Mouse (Mus musculus) adipocyte (in vitro differentiated cells): ENCODE measurements at regions not wholly inside any gene's neighbourhood (a gene's known extent, or its start where the extent isn't known, plus 50 kb on each side); places are given as distances from the start of the nearest gene placed in this dataset.

Source experiments
- DNase-seq: peaks from one replicate; pipeline ENCODE4 v3.0.0-alpha.2; 2016; ENCODE audit warnings: low spot score

DNA sequence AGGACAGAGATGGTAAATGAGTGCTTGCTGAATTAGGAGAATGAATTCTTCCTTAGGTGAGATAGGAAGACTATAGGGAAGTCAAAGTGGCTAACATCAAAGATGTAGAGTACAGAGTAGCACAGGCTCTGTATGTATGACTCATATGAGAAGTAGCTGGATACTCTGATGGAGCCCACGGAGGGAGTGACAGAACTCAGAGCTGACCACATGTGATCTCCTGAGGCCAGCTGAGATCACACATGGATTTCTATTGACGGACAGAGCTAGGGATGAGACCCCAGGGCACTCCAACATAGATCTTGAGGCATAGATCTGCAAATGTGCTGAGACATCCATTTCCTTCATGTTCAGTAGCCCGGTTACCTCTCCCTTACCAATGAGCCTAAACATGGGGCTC lies 66.0 kb downstream of the Cops8 start:
- DNase-seq: no peak

DNA sequence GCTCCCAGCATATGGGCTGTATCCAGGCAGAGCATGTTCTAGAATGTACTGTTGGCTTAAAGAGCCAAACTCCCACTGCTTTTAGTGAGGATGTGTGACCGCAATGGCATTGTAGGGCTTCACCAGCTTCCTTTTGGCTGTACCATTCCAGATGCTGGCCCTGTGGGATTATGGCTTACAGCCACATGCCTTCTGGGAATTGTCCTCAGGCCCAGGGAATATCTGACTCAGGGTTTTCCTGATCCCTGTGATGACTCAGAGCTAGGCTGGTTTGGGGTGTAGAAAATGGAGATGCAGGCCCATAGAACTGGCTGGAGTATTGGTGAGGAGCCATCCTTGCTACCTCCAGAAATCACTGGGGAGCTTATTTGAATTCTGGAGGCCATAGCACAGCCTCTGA lies 66.5 kb downstream of the Cops8 start:
- DNase-seq: no peak

DNA sequence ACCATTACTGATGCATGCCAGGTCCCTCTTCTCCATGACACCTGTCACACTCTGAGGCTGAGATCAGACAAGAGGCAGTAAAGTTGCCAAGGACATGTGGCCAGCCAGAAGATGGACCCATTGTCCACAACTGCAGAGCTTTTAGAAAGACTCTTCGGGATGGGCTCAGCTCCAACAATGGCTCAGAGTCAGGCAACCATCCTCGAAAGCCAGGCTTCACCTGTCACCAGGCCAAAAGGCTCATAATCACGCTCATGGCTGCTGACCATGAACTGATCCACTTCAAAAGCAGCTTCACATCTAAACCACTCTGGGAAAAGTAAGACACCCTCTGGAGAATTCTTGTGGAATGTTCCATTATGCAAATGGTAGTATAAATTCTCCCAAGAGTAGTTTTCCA lies 67.6 kb downstream of the Cops8 start:
- no peak for DNase-seq

DNA sequence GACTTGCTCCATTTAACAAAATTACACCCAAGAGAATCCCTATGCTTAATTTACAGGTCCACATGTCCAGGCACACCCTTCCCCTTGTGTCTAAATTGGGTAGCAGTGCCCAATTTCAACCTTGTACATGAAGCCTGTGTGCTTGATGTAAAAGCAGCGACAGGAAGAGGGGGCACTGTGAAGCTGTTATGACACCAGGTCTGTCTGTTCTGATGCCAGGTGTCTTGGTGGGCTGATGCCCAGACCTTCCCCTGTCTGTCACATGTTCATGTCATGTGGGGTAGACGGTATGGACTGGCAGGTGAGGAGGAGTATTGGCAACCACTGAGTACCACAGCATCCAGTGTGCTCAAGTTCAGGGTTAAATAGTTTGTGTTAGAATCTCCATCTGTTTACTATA lies 71.0 kb downstream of the Cops8 start:
- no peak for DNase-seq

DNA sequence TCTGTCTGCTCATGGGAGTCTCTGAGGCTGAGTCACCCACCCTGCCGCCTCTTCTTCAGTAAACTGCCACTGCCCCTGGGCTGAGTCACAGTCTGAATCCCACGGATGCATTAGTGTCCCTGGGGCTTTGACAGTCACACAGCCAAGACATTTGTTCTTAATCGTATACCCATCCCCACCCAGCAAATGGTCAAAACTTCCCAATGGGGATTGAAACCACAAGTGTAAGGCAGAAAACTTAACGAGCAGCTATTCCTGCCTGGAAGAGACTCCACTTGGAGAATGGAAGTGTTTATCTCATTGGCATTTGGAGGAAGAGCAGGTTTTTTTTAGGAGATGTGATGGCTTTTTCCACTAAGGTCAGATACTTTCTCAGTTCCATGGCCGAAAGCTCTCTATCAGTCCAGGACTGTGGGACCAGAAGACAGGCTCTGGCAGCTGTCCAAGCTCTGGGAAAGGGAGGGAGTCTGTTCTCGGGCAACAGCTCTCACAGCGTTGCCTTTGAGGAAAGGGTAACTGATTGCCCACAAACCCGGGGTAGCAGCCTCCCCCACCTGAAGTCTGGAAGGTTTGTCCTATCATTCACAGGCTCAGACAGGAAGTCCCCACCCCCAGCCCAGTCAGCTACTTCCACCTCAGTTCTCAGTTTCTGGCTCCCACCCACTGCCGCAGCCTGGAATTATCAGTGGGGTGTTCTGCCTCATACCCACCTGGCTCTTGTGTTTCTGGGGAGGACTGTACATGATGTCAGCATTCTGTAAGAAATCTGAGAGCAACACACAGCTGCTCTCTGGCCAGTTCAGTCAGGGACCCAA lies 73.6 kb downstream of the Cops8 start:
- DNase-seq: peak; percentile 66

DNA sequence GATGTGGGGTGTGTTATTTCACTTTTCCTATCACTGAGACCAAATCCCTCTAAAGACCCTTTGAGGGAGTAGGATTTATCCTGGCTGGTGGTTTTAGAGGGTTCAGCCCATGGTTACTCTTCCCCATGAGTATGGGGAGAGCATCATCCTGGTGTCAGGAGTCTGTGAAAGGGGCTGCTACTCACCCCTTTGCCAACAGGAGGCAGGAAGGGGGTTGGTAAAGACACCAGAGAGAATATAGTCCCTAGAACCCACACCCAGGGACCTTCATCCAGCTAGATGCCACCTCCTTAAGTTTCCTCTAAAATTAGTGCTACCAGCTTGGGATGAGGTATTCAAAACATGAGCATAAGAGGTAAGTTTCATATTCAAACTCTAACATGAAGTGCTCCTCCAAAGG lies 74.4 kb downstream of the Cops8 start:
- no peak for DNase-seq

DNA sequence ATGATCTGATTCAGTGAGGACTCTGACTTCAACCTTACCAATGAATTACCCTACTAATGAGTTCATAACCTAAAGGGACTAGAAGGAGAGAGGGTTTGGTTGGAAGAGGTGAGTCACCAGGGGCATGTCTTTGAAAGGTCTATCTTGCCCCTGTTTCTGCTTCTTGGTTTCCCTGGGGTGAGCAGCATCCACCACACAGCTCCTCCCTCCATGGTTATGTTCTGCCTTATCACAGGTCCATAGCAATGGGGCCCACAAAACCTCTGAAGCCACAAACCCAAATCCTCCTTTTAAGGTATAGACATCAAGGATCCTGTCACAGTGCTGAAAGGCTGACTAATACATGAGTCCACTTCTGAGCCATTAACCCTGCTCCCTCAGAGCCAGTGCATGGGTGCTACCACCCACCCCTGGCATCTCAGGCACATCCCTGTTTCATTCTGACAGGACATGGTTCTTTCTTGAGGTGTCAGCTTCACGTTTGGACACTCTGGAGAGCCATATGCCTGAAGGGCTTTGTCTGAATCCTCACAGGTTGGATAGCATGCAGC lies 74.9 kb downstream of the Cops8 start:
- DNase-seq: no peak

DNA sequence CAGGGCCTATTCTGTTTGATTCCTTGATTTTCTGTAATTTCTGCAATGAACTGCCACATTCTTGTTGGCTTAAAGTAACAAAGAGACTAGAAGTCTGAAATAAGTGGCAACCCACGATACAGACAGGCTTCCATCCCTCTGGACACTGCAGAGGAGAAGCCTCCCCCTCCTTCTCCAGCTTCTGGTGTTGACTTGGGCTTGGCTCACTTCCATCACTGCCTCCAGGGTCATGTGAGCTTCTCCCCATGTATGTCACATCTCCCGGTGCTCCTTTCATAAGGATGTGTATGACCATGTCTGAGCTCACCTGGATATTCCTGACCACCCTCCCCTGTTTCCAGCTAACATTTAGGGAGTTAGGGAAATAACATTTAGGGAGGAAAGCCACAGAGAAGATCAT lies 75.6 kb downstream of the Cops8 start:
- DNase-seq: no peak

DNA sequence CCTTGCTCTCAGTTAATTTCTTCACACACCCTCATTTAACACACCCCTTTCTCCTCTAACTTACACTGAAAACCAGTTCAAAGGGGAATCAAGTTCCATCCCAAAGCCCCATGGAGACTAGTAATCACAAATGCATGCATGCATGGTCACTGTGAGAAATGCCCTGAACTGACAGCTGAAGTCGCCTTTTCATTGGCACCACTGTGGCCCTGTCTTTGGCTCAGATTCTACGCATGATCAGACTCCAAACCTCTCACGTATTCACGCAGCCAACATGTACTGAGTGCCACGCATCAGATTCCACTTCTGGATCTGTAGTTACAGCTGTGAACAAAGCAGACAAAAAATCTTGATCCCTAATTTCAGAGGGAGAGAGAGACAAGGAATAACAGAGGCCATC lies 85.3 kb downstream of the Cops8 start:
- DNase-seq: no peak

DNA sequence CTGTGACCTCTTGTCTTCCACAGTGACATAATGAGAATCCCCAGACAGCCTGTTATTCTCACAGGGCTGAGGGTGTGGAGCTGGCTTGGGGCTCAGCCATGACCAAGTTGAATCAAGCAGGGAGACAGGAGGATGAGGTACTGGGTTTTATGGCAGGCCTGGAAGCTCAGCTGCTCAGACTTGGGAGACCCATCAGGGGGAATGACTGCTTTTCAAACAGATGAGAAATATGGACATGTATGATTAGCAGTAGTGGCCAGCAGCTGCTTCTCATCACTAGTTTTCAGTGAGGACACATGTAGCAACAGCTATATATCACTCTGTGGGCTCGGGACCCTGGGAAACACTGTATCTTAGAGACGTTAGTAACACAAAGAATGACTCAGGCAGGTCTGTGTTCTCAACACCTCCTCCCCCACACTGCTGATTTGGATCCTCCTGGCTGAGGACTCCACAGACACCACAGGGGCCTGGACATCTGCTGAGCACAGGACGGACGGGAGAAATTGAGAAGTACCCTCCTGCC lies 87.9 kb downstream of the Cops8 start:
- peak; percentile 34 for DNase-seq

DNA sequence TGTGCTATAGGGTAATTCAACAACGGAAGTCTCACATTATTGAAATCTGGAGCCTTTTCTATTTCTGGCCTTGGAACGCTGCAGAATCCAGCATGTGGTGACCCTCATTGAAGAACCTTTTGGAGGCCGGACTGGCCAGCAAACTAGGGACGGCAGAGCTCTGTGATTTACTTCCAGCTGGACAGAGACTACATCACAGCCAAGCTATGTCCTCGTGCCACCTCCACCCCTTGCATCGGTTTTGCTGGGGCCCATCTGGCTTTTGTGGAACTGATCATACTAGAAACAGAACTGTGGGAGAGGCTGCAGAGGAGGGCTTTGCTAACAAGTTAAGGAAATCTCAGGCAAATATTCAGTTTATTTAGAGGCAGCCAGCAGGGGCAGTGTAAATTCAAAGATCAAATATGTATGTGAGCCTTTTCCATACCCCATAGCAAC lies 88.4 kb downstream of the Cops8 start:
- DNase-seq: peak; percentile 40

DNA sequence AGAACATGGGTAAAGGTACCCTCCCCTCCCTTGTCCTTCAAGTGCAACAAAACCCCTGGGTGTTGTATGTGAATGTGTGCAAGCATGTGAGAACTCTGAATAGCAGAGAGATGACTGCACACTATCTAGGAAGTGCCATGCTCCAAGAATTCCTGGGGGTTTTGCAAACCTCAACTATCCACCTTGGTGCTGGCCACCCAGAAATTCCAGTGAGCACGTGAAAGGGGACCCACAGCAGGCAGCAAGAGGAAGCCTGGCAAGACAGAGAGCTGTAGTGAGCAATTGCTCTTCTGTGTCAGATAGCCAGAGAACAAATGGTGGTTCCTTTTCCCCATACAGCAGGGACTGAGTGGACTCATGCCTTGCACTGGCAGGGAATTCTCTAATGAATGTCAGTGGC lies 90.1 kb downstream of the Cops8 start:
- no peak for DNase-seq

DNA sequence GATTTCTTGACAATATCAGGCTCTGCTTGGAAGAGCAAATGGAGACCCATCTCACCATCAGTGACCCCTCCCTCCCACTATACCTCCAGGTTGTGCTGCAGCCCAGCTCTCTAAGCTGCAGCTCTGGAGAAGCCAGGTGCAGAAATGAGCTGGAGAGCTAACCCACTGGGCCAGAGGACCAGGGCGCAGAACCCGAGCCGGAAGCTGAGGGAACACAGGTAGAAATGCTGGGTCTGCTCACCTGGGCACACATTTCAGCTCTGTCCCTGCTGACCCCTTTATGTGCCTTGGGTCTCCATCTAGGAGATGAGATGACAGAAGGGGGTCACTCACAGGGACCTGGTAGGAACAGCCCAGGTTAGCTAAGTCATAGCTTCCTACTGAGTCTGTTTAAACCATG lies 92.0 kb downstream of the Cops8 start:
- DNase-seq: no peak

DNA sequence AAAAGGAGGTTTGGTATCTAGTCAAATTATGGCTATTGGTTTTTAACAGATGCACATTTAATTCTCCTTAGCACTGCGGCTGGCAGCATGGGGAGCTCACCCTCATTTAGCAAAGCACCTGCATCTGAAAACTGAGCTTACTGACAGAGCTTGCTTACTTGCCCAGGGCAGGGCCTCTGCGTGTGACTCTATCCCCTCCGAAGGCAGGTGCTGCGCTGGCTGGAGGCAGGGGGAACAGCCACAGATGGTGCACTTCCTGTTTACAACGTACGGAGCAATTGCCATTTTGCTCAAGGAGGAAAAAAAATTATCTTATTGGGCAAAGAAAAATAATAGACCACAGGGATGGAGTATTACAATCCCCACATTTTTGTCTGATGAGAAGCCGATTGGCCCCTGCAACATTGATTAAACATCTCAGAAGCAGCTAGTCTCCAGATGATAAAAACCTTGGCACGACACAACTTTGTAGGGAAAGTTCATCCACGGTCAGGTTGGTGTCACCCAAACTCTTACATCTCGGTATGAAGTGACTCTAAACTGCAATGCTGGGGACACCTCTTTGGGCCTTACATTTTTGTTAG lies 92.5 kb downstream of the Cops8 start:
- no peak for DNase-seq

DNA sequence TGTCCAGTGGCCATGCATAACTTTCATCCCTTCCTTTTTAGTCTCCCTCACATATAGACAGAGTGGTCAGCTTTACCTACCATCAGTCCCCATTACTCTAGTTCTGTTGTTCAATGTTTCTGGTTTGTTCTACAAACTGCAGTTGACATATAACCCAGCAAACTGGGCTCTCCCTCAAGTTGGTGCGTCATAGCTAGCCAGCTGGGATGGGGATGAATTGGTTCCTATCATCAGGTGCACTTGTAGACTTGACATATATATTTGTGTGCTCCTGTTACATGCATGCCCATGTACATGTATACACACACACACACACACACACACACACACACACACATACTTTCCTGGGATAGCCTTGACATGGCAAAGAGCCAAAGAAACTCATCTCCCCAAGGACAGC lies 93.2 kb downstream of the Cops8 start:
- DNase-seq: peak; percentile 50

DNA sequence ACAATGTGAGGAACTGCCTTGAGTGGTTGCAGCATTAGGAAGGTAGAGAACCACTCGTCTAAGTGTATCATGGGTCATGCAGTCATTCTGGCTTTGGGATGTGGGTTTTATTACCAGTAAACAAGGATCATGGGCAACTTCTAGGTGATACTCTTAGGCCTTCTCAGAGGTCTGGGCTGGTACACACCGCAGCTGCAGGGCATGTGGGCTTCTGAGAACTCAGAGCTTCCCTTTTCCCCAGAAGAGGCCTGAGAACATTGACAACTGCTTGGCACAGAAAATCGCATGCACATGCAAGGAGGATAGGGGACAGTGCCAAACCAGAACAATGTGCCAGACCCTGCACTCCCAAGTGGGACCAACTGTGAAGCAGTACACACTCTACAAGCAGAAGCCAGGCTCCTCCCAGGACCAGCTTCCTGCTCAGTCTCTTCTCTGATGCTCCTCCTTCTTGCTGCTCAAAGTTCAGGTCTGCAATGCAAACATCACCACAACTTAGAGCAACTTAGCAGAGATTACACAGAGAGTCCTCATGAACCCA lies 94.3 kb downstream of the Cops8 start:
- peak; percentile 95 for DNase-seq

DNA sequence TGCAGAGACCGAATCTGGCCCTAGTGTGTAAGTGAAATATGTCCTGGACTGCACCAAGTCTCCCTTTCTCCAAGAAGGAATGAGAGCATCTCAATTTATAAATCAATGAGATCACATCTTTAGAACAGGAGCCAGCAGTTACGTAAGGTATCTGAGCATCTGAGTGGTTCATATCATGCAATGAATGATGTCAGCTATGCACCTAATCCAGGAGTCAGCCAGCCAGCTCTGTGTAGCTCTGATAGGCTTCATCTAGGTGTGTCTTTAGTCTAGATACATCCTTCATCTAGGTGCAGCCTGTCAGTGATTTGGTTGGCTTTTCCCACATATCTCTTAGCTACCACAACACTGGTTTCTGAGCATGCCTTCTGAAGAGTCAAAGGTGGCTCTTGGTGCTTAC lies 95.8 kb downstream of the Cops8 start:
- DNase-seq: no peak

DNA sequence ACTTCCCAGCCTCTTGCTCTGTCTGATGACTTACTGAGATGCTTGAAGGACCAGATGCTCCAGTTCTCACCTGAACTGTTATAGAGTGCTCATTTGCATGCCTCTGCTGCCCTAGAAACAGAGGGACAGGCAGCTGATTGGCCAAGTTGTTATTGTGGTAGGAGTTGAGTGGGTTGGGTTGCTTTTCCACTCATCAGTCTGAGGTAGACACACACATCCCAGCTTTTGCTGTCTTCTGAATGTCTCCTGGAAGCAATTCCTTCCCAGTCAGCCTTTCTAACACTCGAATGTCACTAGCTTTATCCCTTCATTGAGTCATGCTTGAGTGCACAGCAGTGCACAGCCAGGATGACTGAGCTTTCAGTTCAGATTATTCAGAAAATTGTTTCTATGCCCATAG lies 99.0 kb downstream of the Cops8 start:
- DNase-seq: no peak

DNA sequence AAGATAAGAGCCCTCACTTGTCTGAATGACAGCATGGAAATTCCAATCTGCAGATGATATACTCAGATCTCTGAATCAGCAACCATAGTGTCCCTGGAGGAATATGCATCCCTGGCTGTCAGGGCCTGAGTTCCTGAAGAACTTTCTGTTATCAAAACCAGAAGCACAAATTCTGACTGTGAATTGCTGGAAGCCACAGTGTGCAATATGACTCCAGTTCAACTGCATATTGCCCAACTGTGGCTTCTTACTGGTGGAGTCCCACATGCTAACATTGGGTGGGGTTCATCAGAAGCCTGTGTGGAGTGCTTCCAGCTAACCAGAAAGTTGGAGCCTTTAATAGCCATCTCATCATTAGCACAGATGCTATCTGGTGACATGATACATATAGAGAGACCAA lies 103.6 kb downstream of the Cops8 start:
- peak; percentile 45 for DNase-seq

DNA sequence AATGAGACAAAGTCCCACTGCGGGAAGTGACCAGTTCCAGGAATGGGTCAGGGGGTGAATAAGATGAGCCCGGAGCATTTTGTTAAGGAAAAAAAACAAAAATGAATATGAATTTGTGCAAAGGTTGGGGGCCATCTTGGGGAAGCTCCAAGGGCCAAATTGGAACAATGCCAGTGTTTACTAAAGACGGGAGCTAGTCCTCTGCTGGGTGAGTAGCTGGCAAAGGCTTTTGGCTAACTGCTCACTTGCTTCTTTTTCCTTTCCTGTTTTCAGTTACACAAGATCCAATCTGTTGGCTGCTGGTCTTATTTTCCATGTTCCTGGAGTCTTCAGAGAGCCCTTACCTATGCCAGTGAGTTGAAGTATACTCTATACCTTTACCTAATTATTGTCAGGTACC lies 107.0 kb downstream of the Cops8 start:
- peak; percentile 90 for DNase-seq

DNA sequence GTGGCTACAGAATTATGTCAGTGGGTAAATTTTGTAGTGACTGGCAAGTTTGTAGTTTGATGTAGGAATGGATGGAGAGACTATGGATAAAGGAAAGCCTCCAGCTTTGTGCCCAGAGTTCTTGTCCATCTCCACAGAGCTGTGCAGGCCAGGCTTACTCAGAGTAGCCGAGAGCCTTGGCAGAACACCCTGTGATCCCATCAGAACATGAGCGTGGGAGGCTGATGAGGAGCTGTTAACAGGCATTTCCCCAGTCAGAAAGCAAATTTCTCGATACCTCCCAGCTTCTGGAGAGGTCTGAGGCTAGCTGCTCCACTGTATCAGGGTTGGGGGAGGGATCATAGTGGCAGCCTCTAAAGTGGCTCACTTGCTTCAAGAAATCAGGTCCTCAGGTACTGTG lies 107.8 kb downstream of the Cops8 start:
- peak; percentile 65 for DNase-seq

DNA sequence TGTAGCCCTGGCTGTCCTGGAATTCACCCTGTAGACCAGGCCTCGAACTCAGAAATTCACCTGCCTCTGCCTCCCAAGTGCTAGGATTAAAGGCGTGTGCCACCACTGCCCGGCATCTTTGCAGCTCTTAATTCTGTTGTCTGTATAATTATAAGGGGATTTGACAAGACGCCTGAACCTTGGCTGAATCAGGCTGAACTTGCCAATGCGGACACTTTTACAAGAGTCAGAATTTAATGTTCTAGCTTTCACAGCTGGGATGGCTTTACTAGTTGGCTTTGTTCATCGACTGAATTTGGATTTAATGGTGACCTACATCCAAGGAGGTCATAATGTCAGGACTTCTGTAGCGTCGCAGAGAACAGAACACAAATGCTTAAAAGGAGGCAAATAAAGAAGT lies 108.3 kb downstream of the Cops8 start:
- DNase-seq: no peak
